Mouse (Mus musculus) bone marrow, adult 2 months (tissue): ENCODE measurements around the gene Fam172a.

Experiments
- CTCF ChIP-seq: fragments of 200-500 bp; IDR thresholded peaks from 2 replicates; pipeline ENCODE4 v1.5.1; 2011; ENCODE audit warnings: low read length, control low read depth; ENCODE audit not compliant: control insufficient read depth, insufficient read depth
- POLR2A ChIP-seq: fragments of 200-500 bp; IDR thresholded peaks from 2 replicates; pipeline ENCODE4 v1.6.1; 2011; ENCODE audit warnings: low read depth, mild to moderate bottlenecking, control low read depth, low read length, borderline replicate concordance; ENCODE audit not compliant: control insufficient read depth

GRCm38 (mm10) chr13:78037203-78037602 lies 335.4 kb downstream of the Fam172a start:
- TF ChIP-seq CTCF (no peak), POLR2A (no peak)
